Mouse (Mus musculus): ENCODE results near the gene Gnl2. TPM values are rescaled to one million over a fixed set of nuclear protein-coding genes. Genes with fewer than 3 reads are reported as not detected.

Gnl2 gene
- total and polyA plus RNA-seq, 2 experiments from 2014 or later: 63.7 to 84.0 TPM

DNA sequence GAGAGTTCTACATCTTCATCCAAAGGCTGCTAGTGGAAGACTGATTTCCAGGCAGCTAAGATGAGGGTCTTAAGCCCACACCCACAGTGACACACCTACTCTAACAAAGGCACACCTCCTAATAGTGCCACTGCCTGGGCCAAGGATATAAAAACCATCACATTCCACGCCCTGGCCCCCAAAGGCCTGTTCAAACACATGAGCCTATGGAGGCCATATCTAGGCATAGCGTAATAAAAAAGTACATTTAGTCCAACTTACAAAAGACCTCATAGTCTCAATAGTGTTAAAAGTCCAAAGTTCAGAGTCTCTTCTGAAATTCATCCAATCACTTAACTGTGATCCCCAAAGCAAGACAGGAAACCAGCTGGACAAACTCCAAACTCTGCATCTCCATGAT lies 62.3 kb downstream of the Gnl2 start:
- no peak overlapping the region for H3K9ac ChIP-seq
- 99% methylated on average over 2 of the region's 2 CpGs for WGBS
- H3K4me3 ChIP-seq (ENCODE audit: low read depth, low read length): no peak overlapping the region
- no peak overlapping the region for H3K4me2 ChIP-seq (ENCODE audit: low read depth)
- H3K27ac ChIP-seq (ENCODE audit: low read depth, low read length): no peak overlapping the region
- no peak for ATAC-seq
- no peak for TF ChIP-seq CTCF (IDR thresholded peaks at IDR 0.05; ENCODE audit: low read depth)
- H3K9me3 ChIP-seq (ENCODE audit: low read length): no peaks in the 10 kb centered on the region
- H3K36me3 ChIP-seq (ENCODE audit: insufficient read depth): peaks cover 24% of the 10 kb centered on the region
- H3K27me3 ChIP-seq (ENCODE audit: insufficient read depth, low read length): no peaks in the 10 kb centered on the region
- no peaks in the 10 kb centered on the region for H3K4me1 ChIP-seq (ENCODE audit: insufficient read depth)
- DNase-seq: no peak

GRCm38 (mm10) chr4:125084403-125085345 lies 68.3 kb downstream of the Gnl2 start, which contains the start of gene Meaf6:
Gene Meaf6 (plus strand): TSS chr4:125085134.
- H3K4me1 ChIP-seq (ENCODE audit: insufficient read depth): peaks cover 13% of the 10 kb centered on the region; the same call in 1 of the 2 replicates
- peak within 1 kb of the TSS; percentile 77 for H3K4me2 ChIP-seq (ENCODE audit: low read depth)
- TF ChIP-seq CTCF (IDR thresholded peaks at IDR 0.05; ENCODE audit: low read depth): peak; percentile 88
- H3K36me3 ChIP-seq (ENCODE audit: insufficient read depth): peaks cover 28% of the 10 kb centered on the region
- H3K9me3 ChIP-seq (ENCODE audit: low read length): no peaks in the 10 kb centered on the region
- H3K4me3 ChIP-seq (ENCODE audit: low read depth, low read length): peak within 1 kb of the TSS; percentile 100
- peak; percentile 94 for ATAC-seq
- H3K27me3 ChIP-seq (ENCODE audit: insufficient read depth, low read length): no peaks in the 10 kb centered on the region
- 1% methylated on average over 63 of the region's 63 CpGs for WGBS
- peak; percentile 94 for DNase-seq
- peak within 1 kb of the TSS; percentile 92 for H3K9ac ChIP-seq
- H3K27ac ChIP-seq (ENCODE audit: low read depth, low read length): peak within 1 kb of the TSS; percentile 99

GRCm38 (mm10) chr4:125085346-125085841 lies 69.0 kb downstream of the Gnl2 start:
- ATAC-seq (peak; percentile 91), DNase-seq (peak; percentile 80)
- peaks cover 35% of the 10 kb centered on the region for H3K36me3 ChIP-seq (ENCODE audit: insufficient read depth)
- H3K9ac ChIP-seq: peak overlapping the region; percentile 92
- peak overlapping the region; percentile 77 for H3K4me2 ChIP-seq (ENCODE audit: low read depth)
- 2% methylated on average over 44 of the region's 45 CpGs for WGBS
- no peaks in the 10 kb centered on the region for H3K9me3 ChIP-seq (ENCODE audit: low read length)
- H3K27me3 ChIP-seq (ENCODE audit: insufficient read depth, low read length): no peaks in the 10 kb centered on the region
- H3K4me1 ChIP-seq (ENCODE audit: insufficient read depth): peaks cover 13% of the 10 kb centered on the region; the same call in 1 of the 2 replicates
- peak overlapping the region; percentile 100 for H3K4me3 ChIP-seq (ENCODE audit: low read depth, low read length)
- peak overlapping the region; percentile 99 for H3K27ac ChIP-seq (ENCODE audit: low read depth, low read length)
- TF ChIP-seq CTCF (IDR thresholded peaks at IDR 0.05; ENCODE audit: low read depth): no peak

DNA sequence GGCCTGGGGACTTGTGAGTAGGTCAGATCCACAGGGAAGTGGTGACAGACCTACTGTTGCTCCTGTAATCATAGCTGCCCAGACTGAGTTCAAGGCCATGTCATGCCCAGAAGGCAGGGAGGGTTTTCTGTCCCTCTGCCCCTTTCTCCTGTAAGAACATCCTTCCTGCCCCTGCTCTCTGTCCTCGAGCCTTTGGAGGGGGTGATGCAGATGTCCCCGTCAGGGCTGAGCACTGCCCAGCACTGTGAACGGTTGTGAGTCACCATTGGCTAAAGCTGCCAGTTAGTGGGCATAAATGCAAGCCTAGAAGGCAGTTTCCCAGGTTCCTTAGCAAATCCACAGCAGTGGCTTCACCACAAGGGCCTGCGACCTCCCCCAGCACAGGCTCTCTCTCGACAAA lies 76.6 kb downstream of the Gnl2 start:
- H3K36me3 ChIP-seq (ENCODE audit: insufficient read depth): peaks cover 41% of the 10 kb centered on the region
- 93% methylated on average over 5 of the region's 5 CpGs for WGBS
- TF ChIP-seq CTCF (IDR thresholded peaks at IDR 0.05; ENCODE audit: low read depth): no peak

GRCm38 (mm10) chr4:125096066-125096465 lies 79.7 kb downstream of the Gnl2 start:
- no peak overlapping the region for H3K4me2 ChIP-seq (ENCODE audit: low read depth)
- no peak overlapping the region for H3K9ac ChIP-seq
- H3K36me3 ChIP-seq (ENCODE audit: insufficient read depth): 0 out of 2 replicates have a peak, but pooled peaks cover 13% of the 10 kb centered on the region
- H3K4me1 ChIP-seq (ENCODE audit: insufficient read depth): no peaks in the 10 kb centered on the region
- 94% methylated on average over 5 of the region's 5 CpGs for WGBS
- H3K27me3 ChIP-seq (ENCODE audit: insufficient read depth, low read length): no peaks in the 10 kb centered on the region
- no peak for TF ChIP-seq CTCF (IDR thresholded peaks at IDR 0.05; ENCODE audit: low read depth)
- DNase-seq: no peak
- no peak overlapping the region for H3K4me3 ChIP-seq (ENCODE audit: low read depth, low read length)
- no peak overlapping the region for H3K27ac ChIP-seq (ENCODE audit: low read depth, low read length)
- ATAC-seq: no peak
- no peaks in the 10 kb centered on the region for H3K9me3 ChIP-seq (ENCODE audit: low read length)

More for the DNA sequence above, 76.6 kb downstream of the Gnl2 start:
- H3K27me3 ChIP-seq (ENCODE audit: insufficient read depth, low read length): no peaks in the 10 kb centered on the region
- no peak overlapping the region for H3K27ac ChIP-seq (ENCODE audit: low read depth, low read length)
- H3K4me1 ChIP-seq (ENCODE audit: insufficient read depth): no peaks in the 10 kb centered on the region
- no peaks in the 10 kb centered on the region for H3K9me3 ChIP-seq (ENCODE audit: low read length)
- H3K4me3 ChIP-seq (ENCODE audit: low read depth, low read length): no peak overlapping the region
- no peak overlapping the region for H3K9ac ChIP-seq
- H3K4me2 ChIP-seq (ENCODE audit: low read depth): no peak overlapping the region
- no peak for DNase-seq
- no peak for ATAC-seq

DNA sequence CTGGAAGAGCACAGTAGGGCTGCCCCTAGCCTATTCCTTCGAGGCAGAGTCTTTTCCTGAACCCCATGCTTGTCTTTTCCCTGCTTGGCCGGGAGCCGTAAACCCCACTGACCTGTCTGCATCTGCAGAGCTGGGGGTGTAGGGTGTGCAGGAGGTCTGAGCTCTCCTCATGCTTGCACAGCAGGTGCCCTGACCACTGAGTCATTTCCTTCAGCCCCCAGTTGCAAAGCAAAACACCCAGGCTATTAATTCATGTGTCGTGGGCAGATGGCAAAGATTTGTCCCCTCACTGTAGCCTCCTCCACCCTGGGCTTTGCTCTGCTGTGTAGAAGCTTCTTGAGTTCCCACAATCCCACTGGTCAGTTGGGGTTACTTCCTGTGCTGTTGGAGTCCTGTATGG lies 81.0 kb downstream of the Gnl2 start:
- 84% methylated on average over 4 of the region's 4 CpGs for WGBS
- Histone ChIP-seq H3K36me3 (ENCODE audit: insufficient read depth) (peaks cover 11% of the 10 kb centered on the region; the same call in 1 of the 2 replicates), H3K27me3 (ENCODE audit: insufficient read depth, low read length) (no peaks in the 10 kb centered on the region), H3K4me1 (ENCODE audit: insufficient read depth) (no peaks in the 10 kb centered on the region), H3K9ac (no peak overlapping the region), H3K4me2 (ENCODE audit: low read depth) (no peak overlapping the region), H3K9me3 (ENCODE audit: low read length) (no peaks in the 10 kb centered on the region), H3K4me3 (ENCODE audit: low read depth, low read length) (no peak overlapping the region), H3K27ac (ENCODE audit: low read depth, low read length) (no peak overlapping the region)
- no peak for ATAC-seq
- DNase-seq: no peak
- TF ChIP-seq CTCF (IDR thresholded peaks at IDR 0.05; ENCODE audit: low read depth): no peak

- Histone ChIP-seq H3K9me3 (ENCODE audit: low read length) (no peaks in the 10 kb centered on the region), H3K4me2 (ENCODE audit: low read depth) (no peak overlapping the region), H3K4me3 (ENCODE audit: low read depth, low read length) (no peak overlapping the region), H3K9ac (no peak overlapping the region), H3K4me1 (ENCODE audit: insufficient read depth) (no peaks in the 10 kb centered on the region), H3K36me3 (ENCODE audit: insufficient read depth) (peaks cover 16% of the 10 kb centered on the region), H3K27me3 (ENCODE audit: insufficient read depth, low read length) (no peaks in the 10 kb centered on the region), H3K27ac (ENCODE audit: low read depth, low read length) (no peak overlapping the region)
- WGBS: 11% methylated on average over 8 of the region's 8 CpGs
- peak; percentile 76 for ATAC-seq
- DNase-seq: peak; percentile 89
- TF ChIP-seq CTCF (IDR thresholded peaks at IDR 0.05; ENCODE audit: low read depth): peak; percentile 95
Measured at GRCm38 (mm10) chr4:125099458-125099857, 83.1 kb downstream of the Gnl2 start.

Measured in forebrain, postnatal 0 days (tissue).